Mouse (Mus musculus) CH12.LX (cell line): ENCODE measurements around the gene Gm4778. TPM values are rescaled to one million over a fixed set of nuclear protein-coding genes. Genes with fewer than 3 reads are reported as not detected.
A peak's percentile ranks its signal among the peaks of the same experiment; 100 is the strongest.
"Not testable (repeated sequence)": the region's sequence is repeated elsewhere in the genome, so short reads cannot be mapped to it uniquely, and the experiment has no call there.

ENCODE experiments used
- DNase-seq: peaks from one replicate; pipeline ENCODE4 v3.0.0-alpha.2; 2013; ENCODE audit errors: extremely low read depth
- H3K27ac ChIP-seq: 2 replicates; pipeline ENCODE4 v1.5.1; 2012; ENCODE audit warnings: low read depth, mild to moderate bottlenecking, control low read depth, moderate library complexity; ENCODE audit not compliant: insufficient read depth
- H3K27me3 ChIP-seq: replicated peaks from 2 replicates; pipeline ENCODE3; 2012; ENCODE audit warnings: inconsistent platforms
- H3K36me3 ChIP-seq, 2 experiments: replicated peaks in 1 of 2; 2 replicates each; pipeline versions ENCODE3 to v1.6.1; 2012; ENCODE audit warnings: inconsistent platforms in 1 of 2, low read length in 1 of 2, mild to moderate bottlenecking in 1 of 2, mixed read lengths in 1 of 2, moderate library complexity in 1 of 2; ENCODE audit not compliant: control insufficient read depth in 1 of 2, insufficient read depth in 1 of 2
- H3K4me1 ChIP-seq, 2 experiments: 2 replicates each; pipeline ENCODE4 v1.6.1; 2012; ENCODE audit warnings: inconsistent platforms in 1 of 2, moderate library complexity in 1 of 2; ENCODE audit not compliant: insufficient read depth in 2 of 2, control insufficient read depth in 1 of 2
- H3K4me2 ChIP-seq: 2 replicates; pipeline ENCODE4 v1.6.1; 2012; ENCODE audit warnings: low read depth, mild to moderate bottlenecking, control low read depth; ENCODE audit not compliant: poor library complexity, insufficient read depth, severe bottlenecking
- H3K4me3 ChIP-seq, 3 experiments: fragments of 150-350 bp in 1 of 3; sonication (generic) in 1 of 3; replicated peaks in 1 of 3; 2 replicates each; pipeline versions ENCODE3 to v1.5.1; 2011 to 2012; ENCODE audit warnings: low read depth in 2 of 3, low read length in 2 of 3, mild to moderate bottlenecking in 2 of 3, moderate library complexity in 2 of 3, control low read depth in 1 of 3, improper control_type of control experiment in 1 of 3, inconsistent platforms in 1 of 3, mixed read lengths in 1 of 3; ENCODE audit not compliant: poor library complexity in 1 of 3
- H3K79me2 ChIP-seq: replicated peaks from 2 replicates; pipeline ENCODE4 v1.6.1; 2012; ENCODE audit warnings: mild to moderate bottlenecking, moderate library complexity; ENCODE audit not compliant: control insufficient read depth, poor library complexity, insufficient read depth, severe bottlenecking; ENCODE audit errors: extremely low read depth
- H3K9ac ChIP-seq: 2 replicates; pipeline ENCODE4 v1.6.1; 2012; ENCODE audit warnings: low read depth, mild to moderate bottlenecking, control low read depth, moderate library complexity; ENCODE audit not compliant: insufficient read depth
- H3K9me3 ChIP-seq: replicated peaks from 2 replicates; pipeline ENCODE3; 2012; ENCODE audit warnings: low read length, inconsistent platforms, mixed read lengths
- CHD1 ChIP-seq: IDR thresholded peaks from 2 replicates; pipeline ENCODE4 v1.6.1; 2012; ENCODE audit warnings: low read depth, low read length, improper control_type of control experiment, inconsistent platforms
- CTCF ChIP-seq, 2 experiments: IDR thresholded peaks in 1 of 2; conservative IDR thresholded peaks in 1 of 2; 2 replicates each; pipeline ENCODE4 v1.5.1; 2011 to 2012; ENCODE audit warnings: low read depth in 2 of 2, low read length in 2 of 2, improper control_type of control experiment in 1 of 2, inconsistent platforms in 1 of 2, mild to moderate bottlenecking in 1 of 2, moderate library complexity in 1 of 2
- ELF1 ChIP-seq: IDR thresholded peaks from 2 replicates; pipeline ENCODE4 v1.6.1; 2014; ENCODE audit warnings: low read depth, mild to moderate bottlenecking, inconsistent platforms, low read length, improper control_type of control experiment
- ETS1 ChIP-seq: conservative IDR thresholded peaks from 2 replicates; pipeline ENCODE4 v1.6.1; 2012; ENCODE audit warnings: low read depth, mild to moderate bottlenecking, inconsistent platforms, low read length, improper control_type of control experiment, moderate library complexity
- HCFC1 ChIP-seq: IDR thresholded peaks from 2 replicates; pipeline ENCODE4 v1.6.1; 2012; ENCODE audit warnings: low read depth, mild to moderate bottlenecking, inconsistent platforms, low read length, improper control_type of control experiment
- IRF4 ChIP-seq: IDR thresholded peaks from 2 replicates; pipeline ENCODE4 v1.6.1; 2014; ENCODE audit warnings: low read depth, mild to moderate bottlenecking, inconsistent platforms, low read length, improper control_type of control experiment
- JUN ChIP-seq: IDR thresholded peaks from 2 replicates; pipeline ENCODE4 v1.6.1; 2011; ENCODE audit warnings: low read depth, mild to moderate bottlenecking, low read length, improper control_type of control experiment, moderate library complexity; ENCODE audit not compliant: insufficient read depth
- MAFK ChIP-seq: IDR thresholded peaks from 2 replicates; pipeline ENCODE4 v1.6.1; 2011; ENCODE audit warnings: low read length, improper control_type of control experiment; ENCODE audit not compliant: insufficient replicate concordance
- MAX ChIP-seq: IDR thresholded peaks from 2 replicates; pipeline ENCODE4 v1.6.1; 2011; ENCODE audit warnings: low read length, improper control_type of control experiment
- MAZ ChIP-seq: IDR thresholded peaks from 2 replicates; pipeline ENCODE4 v1.6.1; 2012; ENCODE audit warnings: low read depth, mild to moderate bottlenecking, inconsistent platforms, low read length, improper control_type of control experiment, moderate library complexity
- MYC ChIP-seq: IDR thresholded peaks from 2 replicates; pipeline ENCODE4 v1.6.1; 2011; ENCODE audit warnings: low read depth, mild to moderate bottlenecking, improper control_type of control experiment, low read length
- NELFE ChIP-seq: IDR thresholded peaks from 2 replicates; pipeline ENCODE4 v1.6.1; 2011; ENCODE audit warnings: low read depth, low read length, improper control_type of control experiment
- RAD21 ChIP-seq: IDR thresholded peaks from 2 replicates; pipeline ENCODE4 v1.6.1; 2011; ENCODE audit warnings: low read depth, mild to moderate bottlenecking, low read length, improper control_type of control experiment, moderate library complexity
- SMC3 ChIP-seq: IDR thresholded peaks from 2 replicates; pipeline ENCODE4 v1.6.1; 2011; ENCODE audit warnings: low read depth, low read length, improper control_type of control experiment
- USF2 ChIP-seq: conservative IDR thresholded peaks from 2 replicates; pipeline ENCODE4 v1.6.1; 2011; ENCODE audit warnings: low read depth, low read length, improper control_type of control experiment
- ZC3H11A ChIP-seq: IDR thresholded peaks from 2 replicates; pipeline ENCODE4 v1.6.1; 2012; ENCODE audit warnings: low read depth, mild to moderate bottlenecking, inconsistent platforms, low read length, improper control_type of control experiment
- ZNF384 ChIP-seq: IDR thresholded peaks from 2 replicates; pipeline ENCODE4 v1.6.1; 2012; ENCODE audit warnings: low read depth, low read length, improper control_type of control experiment, inconsistent platforms
- dilution Hi-C: fragments of 300-500 bp; cut with MboI; formaldehyde crosslinking; loops from 2 replicates; pipeline ENCODE4 v1.14.3; 2020; ENCODE audit warnings: low sequenced_read_pairs; ENCODE audit not compliant: extremely low pct_unique_long_range_greater_than_20kb, extremely low pct_ligation_motif_present
- in situ Hi-C: fragments of 300-500 bp; cut with MboI; formaldehyde crosslinking; loops from 3 replicates; pipeline ENCODE4 v1.14.3; 2019; ENCODE audit warnings: low sequenced_read_pairs, low pct_ligation_motif_present, low pct_unique_long_range_greater_than_20kb, mixed read lengths
- polyA plus RNA-seq: library from polyadenylated mRNA; unstranded; fragments of >175 nt; gene quantifications from 2 replicates; pipeline ENCODE4 v1.2.1, GENCODE M21; 2012; ENCODE audit warnings: low read depth; ENCODE audit not compliant: insufficient read length
- total RNA-seq, 2 experiments: library from RNA; depleted of rRNA; stranded (reverse); fragments of 300-350 nt in 1 of 2; fragments of >200 nt in 1 of 2; gene quantifications; 2 replicates each; pipeline ENCODE4 v1.2.3; 2012 to 2014

Gene Gm4778
- total RNA-seq (2012; rRNA removed) (not detected in 2 replicates), total RNA-seq (2014; rRNA removed) (not detected in 2 replicates), polyA plus RNA-seq (not detected in 2 replicates)

GRCm38 (mm10) chr3:94263736-94264135 is at the start of gene Gm4778:
Gm4778 (plus strand) TSS chr3:94264036.
- DNase-seq, H3K4me2 ChIP-seq, H3K4me3 ChIP-seq, H3K27me3 ChIP-seq, in situ Hi-C loops, dilution Hi-C loops, H3K36me3 ChIP-seq, H3K9ac ChIP-seq, H3K4me1 ChIP-seq, H3K9me3 ChIP-seq, H3K79me2 ChIP-seq, H3K27ac ChIP-seq: not testable (repeated sequence)

- Histone ChIP-seq H3K27me3 (peaks cover 7% of the 10 kb centered on the region), H3K9ac (no peak overlapping the region), H3K36me3 (no peaks in the 10 kb centered on the region), H3K27ac (no peak overlapping the region), H3K4me1 (no peaks in the 10 kb centered on the region), H3K9me3 (no peaks in the 10 kb centered on the region), H3K4me3 (no peak overlapping the region), H3K79me2 (no peaks in the 10 kb centered on the region), H3K4me2 (no peak overlapping the region)
- in situ Hi-C loops, result no loop called here
- dilution Hi-C loops, result no loop called here
- peak; percentile 43 for DNase-seq
- TF ChIP-seq RAD21 (peak; percentile 80), ETS1 (no peak), USF2 (no peak), CTCF (conservative IDR thresholded peaks at IDR 0.05 in 1 of 2, IDR thresholded peaks at IDR 0.05 in 1 of 2; ENCODE audit: low read depth in 2 of 2, low read length in 2 of 2) (peak; percentile 42 to 80), SMC3 (peak; percentile 73), ZC3H11A (peak; percentile 26; the same call in 1 of the 2 replicates), IRF4 (peak; percentile 40; the same call in 1 of the 2 replicates)
Observed at GRCm38 (mm10) chr3:94260598-94260997, 3.2 kb upstream of the Gm4778 start.

- peaks cover 14% of the 10 kb centered on the region for H3K27me3 ChIP-seq
- no peaks in the 10 kb centered on the region for H3K79me2 ChIP-seq
- DNase-seq, result no peak
- H3K4me2 ChIP-seq, result no peak overlapping the region
- in situ Hi-C loops, result no loop called here
- peaks cover 0 to 3% of the 10 kb centered on the region in 2 experiments; a peak in 1 of 4 replicates for H3K4me1 ChIP-seq
- H3K27ac ChIP-seq, result no peak overlapping the region
- no peak for TF ChIP-seq MAZ
- TF ChIP-seq MAX, result no peak
- TF ChIP-seq IRF4, result no peak
- TF ChIP-seq NELFE, result no peak
- no peak for TF ChIP-seq ETS1
- no peak for TF ChIP-seq ELF1
- no peak for TF ChIP-seq RAD21
- no peak for TF ChIP-seq HCFC1
- TF ChIP-seq MYC, result no peak
- TF ChIP-seq JUN, result no peak
- TF ChIP-seq MAFK, result no peak
- no peak for TF ChIP-seq CHD1
- no peak for TF ChIP-seq ZNF384
- H3K4me3 ChIP-seq, result no peak overlapping the region
- H3K9ac ChIP-seq, result no peak overlapping the region
- dilution Hi-C loops, result no loop called here
- no peaks in the 10 kb centered on the region for H3K9me3 ChIP-seq
- no peaks in the 10 kb centered on the region for H3K36me3 ChIP-seq
Observed at GRCm38 (mm10) chr3:94275991-94276390, 12.2 kb downstream of the Gm4778 start.
